Mouse (Mus musculus) CH12.LX (cell line): ENCODE measurements at regions not wholly inside any gene's neighbourhood (a gene's known extent, or its start where the extent isn't known, plus 50 kb on each side); places are given as distances from the start of the nearest gene placed in this dataset.

Source experiments
- DNase-seq: peaks from one replicate; pipeline ENCODE4 v3.0.0-alpha.2; 2013; ENCODE audit errors: extremely low read depth
- H3K27ac ChIP-seq: 2 replicates; pipeline ENCODE4 v1.5.1; 2012; ENCODE audit warnings: low read depth, mild to moderate bottlenecking, control low read depth, moderate library complexity; ENCODE audit not compliant: insufficient read depth
- H3K27me3 ChIP-seq: replicated peaks from 2 replicates; pipeline ENCODE3; 2012; ENCODE audit warnings: inconsistent platforms
- H3K36me3 ChIP-seq, 2 experiments: replicated peaks in 1 of 2; 2 replicates each; pipeline versions ENCODE3 to v1.6.1; 2012; ENCODE audit warnings: inconsistent platforms in 1 of 2, low read length in 1 of 2, mild to moderate bottlenecking in 1 of 2, mixed read lengths in 1 of 2, moderate library complexity in 1 of 2; ENCODE audit not compliant: control insufficient read depth in 1 of 2, insufficient read depth in 1 of 2
- H3K4me1 ChIP-seq, 2 experiments: 2 replicates each; pipeline ENCODE4 v1.6.1; 2012; ENCODE audit warnings: inconsistent platforms in 1 of 2, moderate library complexity in 1 of 2; ENCODE audit not compliant: insufficient read depth in 2 of 2, control insufficient read depth in 1 of 2
- H3K4me2 ChIP-seq: 2 replicates; pipeline ENCODE4 v1.6.1; 2012; ENCODE audit warnings: low read depth, mild to moderate bottlenecking, control low read depth; ENCODE audit not compliant: poor library complexity, insufficient read depth, severe bottlenecking
- H3K4me3 ChIP-seq, 3 experiments: fragments of 150-350 bp in 1 of 3; sonication (generic) in 1 of 3; replicated peaks in 1 of 3; 2 replicates each; pipeline versions ENCODE3 to v1.5.1; 2011 to 2012; ENCODE audit warnings: low read depth in 2 of 3, low read length in 2 of 3, mild to moderate bottlenecking in 2 of 3, moderate library complexity in 2 of 3, control low read depth in 1 of 3, improper control_type of control experiment in 1 of 3, inconsistent platforms in 1 of 3, mixed read lengths in 1 of 3; ENCODE audit not compliant: poor library complexity in 1 of 3
- H3K79me2 ChIP-seq: replicated peaks from 2 replicates; pipeline ENCODE4 v1.6.1; 2012; ENCODE audit warnings: mild to moderate bottlenecking, moderate library complexity; ENCODE audit not compliant: control insufficient read depth, poor library complexity, insufficient read depth, severe bottlenecking; ENCODE audit errors: extremely low read depth
- H3K9ac ChIP-seq: 2 replicates; pipeline ENCODE4 v1.6.1; 2012; ENCODE audit warnings: low read depth, mild to moderate bottlenecking, control low read depth, moderate library complexity; ENCODE audit not compliant: insufficient read depth
- H3K9me3 ChIP-seq: replicated peaks from 2 replicates; pipeline ENCODE3; 2012; ENCODE audit warnings: low read length, inconsistent platforms, mixed read lengths
- CTCF ChIP-seq, 2 experiments: IDR thresholded peaks in 1 of 2; conservative IDR thresholded peaks in 1 of 2; 2 replicates each; pipeline ENCODE4 v1.5.1; 2011 to 2012; ENCODE audit warnings: low read depth in 2 of 2, low read length in 2 of 2, improper control_type of control experiment in 1 of 2, inconsistent platforms in 1 of 2, mild to moderate bottlenecking in 1 of 2, moderate library complexity in 1 of 2
- E2F4 ChIP-seq: IDR thresholded peaks from 2 replicates; pipeline ENCODE4 v1.6.1; 2011; ENCODE audit warnings: low read depth, low read length, improper control_type of control experiment; ENCODE audit not compliant: insufficient replicate concordance
- ELF1 ChIP-seq: IDR thresholded peaks from 2 replicates; pipeline ENCODE4 v1.6.1; 2014; ENCODE audit warnings: low read depth, mild to moderate bottlenecking, inconsistent platforms, low read length, improper control_type of control experiment
- EP300 ChIP-seq: IDR thresholded peaks from 2 replicates; pipeline ENCODE4 v1.6.1; 2011; ENCODE audit warnings: low read length, improper control_type of control experiment
- IRF4 ChIP-seq: IDR thresholded peaks from 2 replicates; pipeline ENCODE4 v1.6.1; 2014; ENCODE audit warnings: low read depth, mild to moderate bottlenecking, inconsistent platforms, low read length, improper control_type of control experiment
- JUN ChIP-seq: IDR thresholded peaks from 2 replicates; pipeline ENCODE4 v1.6.1; 2011; ENCODE audit warnings: low read depth, mild to moderate bottlenecking, low read length, improper control_type of control experiment, moderate library complexity; ENCODE audit not compliant: insufficient read depth
- MAX ChIP-seq: IDR thresholded peaks from 2 replicates; pipeline ENCODE4 v1.6.1; 2011; ENCODE audit warnings: low read length, improper control_type of control experiment
- MAZ ChIP-seq: IDR thresholded peaks from 2 replicates; pipeline ENCODE4 v1.6.1; 2012; ENCODE audit warnings: low read depth, mild to moderate bottlenecking, inconsistent platforms, low read length, improper control_type of control experiment, moderate library complexity
- MYC ChIP-seq: IDR thresholded peaks from 2 replicates; pipeline ENCODE4 v1.6.1; 2011; ENCODE audit warnings: low read depth, mild to moderate bottlenecking, improper control_type of control experiment, low read length
- NELFE ChIP-seq: IDR thresholded peaks from 2 replicates; pipeline ENCODE4 v1.6.1; 2011; ENCODE audit warnings: low read depth, low read length, improper control_type of control experiment
- PAX5 ChIP-seq: IDR thresholded peaks from 2 replicates; pipeline ENCODE4 v1.6.1; 2012; ENCODE audit warnings: low read length, inconsistent platforms, mixed read lengths
- POLR2A ChIP-seq: IDR thresholded peaks from 2 replicates; pipeline ENCODE4 v1.6.1; 2011; ENCODE audit warnings: low read depth, mild to moderate bottlenecking, improper control_type of control experiment, low read length
- RAD21 ChIP-seq: IDR thresholded peaks from 2 replicates; pipeline ENCODE4 v1.6.1; 2011; ENCODE audit warnings: low read depth, mild to moderate bottlenecking, low read length, improper control_type of control experiment, moderate library complexity
- RCOR1 ChIP-seq: conservative IDR thresholded peaks from 2 replicates; pipeline ENCODE4 v1.6.1; 2012; ENCODE audit warnings: low read depth, mild to moderate bottlenecking, inconsistent platforms, low read length, improper control_type of control experiment
- SIN3A ChIP-seq: IDR thresholded peaks from 2 replicates; pipeline ENCODE4 v1.6.1; 2012; ENCODE audit warnings: low read length, improper control_type of control experiment, inconsistent platforms
- SMC3 ChIP-seq: IDR thresholded peaks from 2 replicates; pipeline ENCODE4 v1.6.1; 2011; ENCODE audit warnings: low read depth, low read length, improper control_type of control experiment
- TBP ChIP-seq: conservative IDR thresholded peaks from 2 replicates; pipeline ENCODE4 v1.6.1; 2011; ENCODE audit warnings: low read depth, low read length, improper control_type of control experiment
- TCF12 ChIP-seq: IDR thresholded peaks from 2 replicates; pipeline ENCODE4 v1.6.1; 2014; ENCODE audit warnings: low read depth, mild to moderate bottlenecking, inconsistent platforms, low read length, improper control_type of control experiment
- UBTF ChIP-seq: IDR thresholded peaks from 2 replicates; pipeline ENCODE4 v1.6.1; 2012; ENCODE audit warnings: low read depth, mild to moderate bottlenecking, inconsistent platforms, low read length, improper control_type of control experiment, moderate library complexity
- USF1 ChIP-seq: IDR thresholded peaks from 2 replicates; pipeline ENCODE4 v1.6.1; 2014; ENCODE audit warnings: low read depth, mild to moderate bottlenecking, inconsistent platforms, low read length, improper control_type of control experiment
- USF2 ChIP-seq: conservative IDR thresholded peaks from 2 replicates; pipeline ENCODE4 v1.6.1; 2011; ENCODE audit warnings: low read depth, low read length, improper control_type of control experiment
- ZMIZ1 ChIP-seq: IDR thresholded peaks from 2 replicates; pipeline ENCODE4 v1.6.1; 2012; ENCODE audit warnings: low read depth, mild to moderate bottlenecking, inconsistent platforms, low read length, improper control_type of control experiment
- ZNF384 ChIP-seq: IDR thresholded peaks from 2 replicates; pipeline ENCODE4 v1.6.1; 2012; ENCODE audit warnings: low read depth, low read length, improper control_type of control experiment, inconsistent platforms
- dilution Hi-C: fragments of 300-500 bp; cut with MboI; formaldehyde crosslinking; loops from 2 replicates; pipeline ENCODE4 v1.14.3; 2020; ENCODE audit warnings: low sequenced_read_pairs; ENCODE audit not compliant: extremely low pct_unique_long_range_greater_than_20kb, extremely low pct_ligation_motif_present
- in situ Hi-C: fragments of 300-500 bp; cut with MboI; formaldehyde crosslinking; loops from 3 replicates; pipeline ENCODE4 v1.14.3; 2019; ENCODE audit warnings: low sequenced_read_pairs, low pct_ligation_motif_present, low pct_unique_long_range_greater_than_20kb, mixed read lengths

- Histone ChIP-seq H3K36me3 (no peaks in the 10 kb centered on the region), H3K27ac (no peak overlapping the region), H3K27me3 (no peaks in the 10 kb centered on the region), H3K4me3 (no peak overlapping the region), H3K9me3 (no peaks in the 10 kb centered on the region), H3K4me1 (peaks cover 5 to 30% of the 10 kb centered on the region in 2 experiments; a peak in 3 of 4 replicates), H3K9ac (no peak overlapping the region), H3K4me2 (no peak overlapping the region), H3K79me2 (no peaks in the 10 kb centered on the region)
- no peak for DNase-seq
- TF ChIP-seq E2F4 = no peak
- dilution Hi-C loops (no loop called here), in situ Hi-C loops (no loop called here)
Measured at GRCm38 (mm10) chr5:138915496-138915895, 81.7 kb downstream of the Pdgfa start.

GRCm38 (mm10) chr5:138920156-138920845 lies 76.9 kb downstream of the Pdgfa start:
- Histone ChIP-seq H3K4me1 (peaks cover 0 to 11% of the 10 kb centered on the region in 2 experiments; a peak in 2 of 4 replicates), H3K79me2 (no peaks in the 10 kb centered on the region), H3K4me3 (no peak overlapping the region), H3K27ac (no peak overlapping the region), H3K36me3 (no peaks in the 10 kb centered on the region), H3K4me2 (no peak overlapping the region), H3K27me3 (peaks cover 2% of the 10 kb centered on the region), H3K9ac (no peak overlapping the region), H3K9me3 (no peaks in the 10 kb centered on the region)
- dilution Hi-C loops = no loop called here
- in situ Hi-C loops = no loop called here
- DNase-seq = no peak
- TF ChIP-seq NELFE (no peak), POLR2A (no peak), JUN (no peak), IRF4 (no peak), ZMIZ1 (no peak), TCF12 (no peak), MYC (no peak), USF1 (no peak), ZNF384 (no peak)

- Histone ChIP-seq H3K27me3 (peaks cover 2% of the 10 kb centered on the region), H3K79me2 (no peaks in the 10 kb centered on the region), H3K9me3 (no peaks in the 10 kb centered on the region), H3K4me2 (no peak overlapping the region), H3K36me3 (no peaks in the 10 kb centered on the region), H3K4me3 (no peak overlapping the region), H3K9ac (no peak overlapping the region), H3K27ac (no peak overlapping the region), H3K4me1 (no peaks in the 10 kb centered on the region)
- in situ Hi-C loops = no loop called here
- no peak for TF ChIP-seq SMC3
- no peak for TF ChIP-seq ZMIZ1
- no peak for TF ChIP-seq ELF1
- TF ChIP-seq UBTF = no peak
- no peak for TF ChIP-seq RCOR1
- TF ChIP-seq TBP = no peak
- TF ChIP-seq SIN3A = no peak
- no peak for TF ChIP-seq USF2
- TF ChIP-seq IRF4 = no peak
- no peak for TF ChIP-seq MAZ
- no peak for TF ChIP-seq RAD21
- no peak for TF ChIP-seq E2F4
- no peak for TF ChIP-seq CTCF (conservative IDR thresholded peaks at IDR 0.05 in 1 of 2, IDR thresholded peaks at IDR 0.05 in 1 of 2; ENCODE audit: low read depth in 2 of 2, low read length in 2 of 2)
- TF ChIP-seq MAX = no peak
- TF ChIP-seq PAX5 = no peak
- no peak for TF ChIP-seq EP300
- dilution Hi-C loops = no loop called here
- DNase-seq = no peak
Measured at GRCm38 (mm10) chr5:138922116-138922515, 75.1 kb downstream of the Pdgfa start.
